Mouse (Mus musculus) gastrocnemius, postnatal 14 days (tissue): ENCODE measurements at regions not wholly inside any gene's neighbourhood (a gene's known extent, or its start where the extent isn't known, plus 50 kb on each side); places are given as distances from the start of the nearest gene placed in this dataset.
"Not testable (repeated sequence)": the region's sequence is repeated elsewhere in the genome, so short reads cannot be mapped to it uniquely, and the experiment has no call there.

Experiments used
- DNase-seq: peaks from one replicate; pipeline ENCODE4 v3.0.0; 2021; ENCODE audit warnings: mixed read lengths
- intact Hi-C: fragments of 180-260 bp; cut with DNase I; formaldehyde crosslinking; loops from one replicate; pipeline ENCODE4 v1.15.1; 2025; ENCODE audit warnings: low total_unique reads

GRCm38 (mm10) chr5:67487965-67488409 lies 59.9 kb upstream of the Bend4 start:
- intact Hi-C loops, result no loop called here
- DNase-seq, result no peak

- DNase-seq, intact Hi-C loops: not testable (repeated sequence)
Measured at GRCm38 (mm10) chr5:67490709-67491108, 62.6 kb upstream of the Bend4 start.

GRCm38 (mm10) chr5:67492893-67493302 lies 64.8 kb upstream of the Bend4 start:
- intact Hi-C loops, result no loop called here
- DNase-seq, result no peak

- intact Hi-C loops, result no loop called here
- no peak for DNase-seq
Measured at GRCm38 (mm10) chr5:67496710-67497109, 68.6 kb upstream of the Bend4 start.

- no peak for DNase-seq
- intact Hi-C loops, result no loop called here
Measured at GRCm38 (mm10) chr5:67520251-67520650, 87.4 kb upstream of the Shisa3 start.

GRCm38 (mm10) chr5:67521423-67521912 lies 86.2 kb upstream of the Shisa3 start:
- no peak for DNase-seq
- intact Hi-C loops, result no loop called here

- intact Hi-C loops, result no loop called here
- DNase-seq, result no peak
Measured at GRCm38 (mm10) chr5:67530149-67530548, 77.5 kb upstream of the Shisa3 start.

- intact Hi-C loops, result no loop called here
- DNase-seq, result no peak
Measured at GRCm38 (mm10) chr5:67530957-67531356, 76.7 kb upstream of the Shisa3 start.

GRCm38 (mm10) chr5:67532351-67532750 lies 75.3 kb upstream of the Shisa3 start:
- intact Hi-C loops, result loop anchor here (2.0 kb wide), 1 partner anchor 196 kb away; no protein-coding TSS in a partner anchor
- peak; percentile 80 for DNase-seq

- DNase-seq, result peak; percentile 16
- intact Hi-C loops, result loop anchor here (2.0 kb wide), 1 partner anchor 196 kb away; no protein-coding TSS in a partner anchor
Measured at GRCm38 (mm10) chr5:67532756-67533255, 74.9 kb upstream of the Shisa3 start.

GRCm38 (mm10) chr5:67534056-67534455 lies 73.6 kb upstream of the Shisa3 start:
- intact Hi-C loops, result no loop called here
- DNase-seq, result no peak

- intact Hi-C loops, result no loop called here
- no peak for DNase-seq
Measured at GRCm38 (mm10) chr5:67537990-67538389, 69.7 kb upstream of the Shisa3 start.

- intact Hi-C loops, result no loop called here
- DNase-seq, result no peak
Measured at GRCm38 (mm10) chr5:67539591-67540238, 68.0 kb upstream of the Shisa3 start.

GRCm38 (mm10) chr5:67541867-67542266 lies 65.8 kb upstream of the Shisa3 start:
- no peak for DNase-seq
- intact Hi-C loops, result no loop called here

- DNase-seq, result no peak
- intact Hi-C loops, result no loop called here
Measured at GRCm38 (mm10) chr5:67544028-67544589, 63.6 kb upstream of the Shisa3 start.

GRCm38 (mm10) chr5:67550257-67550656 lies 57.4 kb upstream of the Shisa3 start:
- no peak for DNase-seq

GRCm38 (mm10) chr5:67551668-67552390 lies 55.9 kb upstream of the Shisa3 start:
- intact Hi-C loops, result no loop called here
- DNase-seq, result no peak

More at GRCm38 (mm10) chr5:67550257-67550656, 57.4 kb upstream of the Shisa3 start:
- intact Hi-C loops, result no loop called here

GRCm38 (mm10) chr5:67552865-67553264 lies 54.8 kb upstream of the Shisa3 start:
- no peak for DNase-seq
- intact Hi-C loops, result no loop called here
